Mouse (Mus musculus) cerebellum, adult 2 months (tissue): ENCODE measurements around the gene Mterf2. TPM values are rescaled to one million over a fixed set of nuclear protein-coding genes. Genes with fewer than 3 reads are reported as not detected.
A peak's percentile ranks its signal among the peaks of the same experiment; 100 is the strongest.

Source experiments
- DNase-seq, 2 experiments: peaks; one replicate each; pipeline ENCODE4 v3.0.0; 2021
- H3K27ac ChIP-seq: fragments of 200-500 bp; 2 replicates; pipeline ENCODE4 v1.5.1; 2012; ENCODE audit warnings: low read length, control low read depth, inconsistent platforms; ENCODE audit not compliant: insufficient read depth
- H3K27me3 ChIP-seq: fragments of 200-500 bp; 2 replicates; pipeline ENCODE4 v1.6.1; 2012; ENCODE audit warnings: inconsistent platforms, mild to moderate bottlenecking, low read length, moderate library complexity; ENCODE audit not compliant: control insufficient read depth, insufficient read depth
- H3K4me1 ChIP-seq: fragments of 200-500 bp; 2 replicates; pipeline ENCODE4 v1.6.1; 2011; ENCODE audit warnings: low read length; ENCODE audit not compliant: control insufficient read depth, insufficient read depth
- H3K4me3 ChIP-seq: fragments of 200-500 bp; replicated peaks from 2 replicates; pipeline ENCODE3; 2011; ENCODE audit warnings: mild to moderate bottlenecking, low read depth, low read length, control low read depth; ENCODE audit not compliant: insufficient read depth
- CTCF ChIP-seq: fragments of 200-500 bp; IDR thresholded peaks from 2 replicates; pipeline ENCODE4 v1.5.1; 2011; ENCODE audit warnings: low read depth, mild to moderate bottlenecking, control low read depth, low read length, moderate library complexity, borderline replicate concordance; ENCODE audit not compliant: insufficient read depth
- POLR2A ChIP-seq: fragments of 200-500 bp; IDR thresholded peaks from 2 replicates; pipeline ENCODE4 v1.6.1; 2011; ENCODE audit warnings: low read length, control low read depth, borderline replicate concordance; ENCODE audit not compliant: insufficient read depth
- WGBS: fragments of 180-500 bp; shearing (Covaris S2); methylation state at CpG from one replicate; pipeline ENCODE4 v1.1.7; 2018; 5-methylcytosine and 5-hydroxymethylcytosine counted together
- polyA plus RNA-seq: library from polyadenylated mRNA; depleted of rRNA; stranded (reverse); fragments of >200 nt; gene quantifications from 2 replicates; pipeline ENCODE4 v1.2.3, GENCODE M21; 2012; rRNA removed

Gene Mterf2
- polyA plus RNA-seq, result 22.4 and 23.0 TPM in 2 replicates

- 4% methylated on average over 20 of the region's 20 CpGs for WGBS
- Histone ChIP-seq H3K27ac (peak within 1 kb of the TSS; percentile 74), H3K27me3 (no peaks in the 10 kb centered on the region)
Measured at GRCm38 (mm10) chr10:85127395-85128287, at the start of gene Mterf2. Gene Mterf2 (minus strand): TSS chr10:85128027.

GRCm38 (mm10) chr10:85176640-85177039, 48.8 kb upstream of the Mterf2 start:
- H3K27ac ChIP-seq, result no peak overlapping the region
- TF ChIP-seq POLR2A (no peak), CTCF (no peak)
- no peak overlapping the region for H3K4me3 ChIP-seq
- no peak for DNase-seq
- no peaks in the 10 kb centered on the region for H3K27me3 ChIP-seq
- H3K4me1 ChIP-seq, result peaks cover 3% of the 10 kb centered on the region
- 86% methylated on average over 2 of the region's 2 CpGs for WGBS

More at GRCm38 (mm10) chr10:85127395-85128287, at the start of gene Mterf2:
- H3K4me1 ChIP-seq, result peaks cover 3% of the 10 kb centered on the region; the same call in 1 of the 2 replicates
- DNase-seq, result peak; percentile 96 to 99
- no peak; the same call in 1 of the 2 replicates for TF ChIP-seq CTCF
- peak; percentile 57; the same call in 1 of the 2 replicates for TF ChIP-seq POLR2A
- peak within 1 kb of the TSS; percentile 83 for H3K4me3 ChIP-seq

GRCm38 (mm10) chr10:85165306-85165705, 37.5 kb upstream of the Mterf2 start:
- H3K27me3 ChIP-seq, result no peaks in the 10 kb centered on the region
- DNase-seq, result no peak
- H3K4me1 ChIP-seq, result peaks cover 16% of the 10 kb centered on the region; the same call in 1 of the 2 replicates
- TF ChIP-seq CTCF (no peak), POLR2A (no peak)
- no peak overlapping the region for H3K4me3 ChIP-seq
- WGBS, result 95% methylated on average over 5 of the region's 5 CpGs
- 0 out of 2 replicates have a peak overlapping the region, but pooled peaks have one; percentile 7 for H3K27ac ChIP-seq

DNA sequence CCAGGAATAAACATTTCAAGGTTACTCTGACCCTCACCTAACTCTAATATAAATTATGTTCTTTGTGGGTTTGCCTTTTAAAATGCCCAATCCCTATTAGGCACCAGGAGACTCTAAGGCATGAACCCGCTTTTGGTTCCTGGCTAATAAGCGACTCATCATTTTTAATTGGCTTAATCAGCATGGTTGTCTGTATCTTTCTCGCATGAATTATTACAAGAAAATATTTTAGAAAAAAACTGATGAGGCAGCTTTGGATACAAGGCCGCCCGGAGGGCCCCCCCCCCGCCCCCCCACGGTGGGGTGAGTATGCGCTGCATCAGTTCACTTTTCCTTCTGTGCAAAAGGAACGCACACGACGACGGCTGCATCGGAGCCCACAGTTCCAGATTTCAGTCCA, 37.0 kb upstream of the Mterf2 start:
- H3K4me3 ChIP-seq, result no peak overlapping the region
- TF ChIP-seq POLR2A (no peak), CTCF (no peak)
- H3K27ac ChIP-seq, result no peak overlapping the region
- no peak for DNase-seq
- H3K4me1 ChIP-seq, result peaks cover 19% of the 10 kb centered on the region; the same call in 1 of the 2 replicates
- WGBS, result 85% methylated on average over 13 of the region's 13 CpGs
- no peaks in the 10 kb centered on the region for H3K27me3 ChIP-seq

DNA sequence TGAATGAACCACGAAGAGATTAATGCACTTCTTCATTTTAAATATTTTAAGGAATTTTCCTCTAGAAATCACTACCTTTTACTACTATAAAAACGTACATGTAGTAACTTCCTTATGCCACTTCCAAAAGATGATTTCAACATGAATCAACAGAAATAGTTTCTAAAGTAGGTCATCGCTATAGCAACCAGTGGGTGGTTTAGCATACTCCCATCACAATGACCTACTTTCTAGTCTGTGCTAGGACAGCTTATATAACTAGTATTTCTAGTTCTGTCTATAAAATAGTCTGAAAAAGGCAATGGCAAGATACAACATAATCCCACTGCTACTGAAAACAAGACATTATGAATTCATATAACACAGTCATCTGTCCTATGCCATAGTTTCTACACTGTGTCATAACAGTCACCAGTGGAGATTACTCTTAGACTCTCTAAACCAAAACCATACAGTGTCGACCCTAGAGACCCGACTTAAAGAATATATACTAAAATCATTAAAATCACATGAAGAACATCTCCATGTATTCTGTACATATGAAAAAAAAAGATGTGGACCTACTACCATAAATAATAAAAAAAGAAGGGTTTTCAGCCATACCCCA, 34.0 kb upstream of the Mterf2 start:
- H3K27me3 ChIP-seq, result no peaks in the 10 kb centered on the region
- no peak overlapping the region for H3K27ac ChIP-seq
- DNase-seq, result peak in 1 of 2 experiments; percentile 89
- 25% methylated on average over 5 of the region's 5 CpGs for WGBS
- TF ChIP-seq CTCF (no peak), POLR2A (no peak)
- peaks cover 27% of the 10 kb centered on the region for H3K4me1 ChIP-seq
- H3K4me3 ChIP-seq, result no peak overlapping the region

GRCm38 (mm10) chr10:85159989-85160619, 32.3 kb upstream of the Mterf2 start:
- no peak for DNase-seq
- TF ChIP-seq POLR2A (no peak), CTCF (no peak)
- Histone ChIP-seq H3K4me3 (no peak overlapping the region), H3K4me1 (peaks cover 25% of the 10 kb centered on the region), H3K27me3 (no peaks in the 10 kb centered on the region), H3K27ac (no peak overlapping the region)
- WGBS, result 53% methylated on average over 1 of the region's 1 CpGs

GRCm38 (mm10) chr10:85157451-85157850, 29.6 kb upstream of the Mterf2 start:
- no peak overlapping the region for H3K27ac ChIP-seq
- TF ChIP-seq CTCF (no peak), POLR2A (no peak)
- H3K27me3 ChIP-seq, result no peaks in the 10 kb centered on the region
- WGBS, result 87% methylated on average over 7 of the region's 7 CpGs
- no peak overlapping the region for H3K4me3 ChIP-seq
- H3K4me1 ChIP-seq, result peaks cover 18% of the 10 kb centered on the region
- no peak for DNase-seq
